Mouse (Mus musculus): ENCODE data around the gene Kcnn3.

Kcnn3 gene

DNA sequence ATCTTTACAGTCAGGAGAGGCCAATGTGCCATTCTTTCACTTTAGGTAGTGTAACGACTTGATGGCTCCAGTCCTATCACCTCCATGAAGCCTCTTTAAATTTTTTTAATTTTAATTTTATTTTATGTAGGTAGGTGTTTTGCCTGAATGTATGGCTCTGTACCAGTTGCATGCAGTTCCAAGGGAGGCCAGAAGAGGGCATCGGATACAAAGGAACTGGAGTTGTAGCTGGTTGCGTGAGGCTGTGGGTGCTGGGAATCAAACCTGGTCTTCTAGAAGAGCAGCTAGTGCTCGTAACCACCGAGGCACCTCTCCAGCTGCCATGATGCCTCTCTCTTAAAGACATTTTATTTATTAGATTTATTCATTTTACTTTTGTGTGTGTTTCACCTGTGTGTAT is 3.6 kb upstream of the Kcnn3 start:
- in situ Hi-C loops (cut with MboI, MseI), result no loop called here

DNA sequence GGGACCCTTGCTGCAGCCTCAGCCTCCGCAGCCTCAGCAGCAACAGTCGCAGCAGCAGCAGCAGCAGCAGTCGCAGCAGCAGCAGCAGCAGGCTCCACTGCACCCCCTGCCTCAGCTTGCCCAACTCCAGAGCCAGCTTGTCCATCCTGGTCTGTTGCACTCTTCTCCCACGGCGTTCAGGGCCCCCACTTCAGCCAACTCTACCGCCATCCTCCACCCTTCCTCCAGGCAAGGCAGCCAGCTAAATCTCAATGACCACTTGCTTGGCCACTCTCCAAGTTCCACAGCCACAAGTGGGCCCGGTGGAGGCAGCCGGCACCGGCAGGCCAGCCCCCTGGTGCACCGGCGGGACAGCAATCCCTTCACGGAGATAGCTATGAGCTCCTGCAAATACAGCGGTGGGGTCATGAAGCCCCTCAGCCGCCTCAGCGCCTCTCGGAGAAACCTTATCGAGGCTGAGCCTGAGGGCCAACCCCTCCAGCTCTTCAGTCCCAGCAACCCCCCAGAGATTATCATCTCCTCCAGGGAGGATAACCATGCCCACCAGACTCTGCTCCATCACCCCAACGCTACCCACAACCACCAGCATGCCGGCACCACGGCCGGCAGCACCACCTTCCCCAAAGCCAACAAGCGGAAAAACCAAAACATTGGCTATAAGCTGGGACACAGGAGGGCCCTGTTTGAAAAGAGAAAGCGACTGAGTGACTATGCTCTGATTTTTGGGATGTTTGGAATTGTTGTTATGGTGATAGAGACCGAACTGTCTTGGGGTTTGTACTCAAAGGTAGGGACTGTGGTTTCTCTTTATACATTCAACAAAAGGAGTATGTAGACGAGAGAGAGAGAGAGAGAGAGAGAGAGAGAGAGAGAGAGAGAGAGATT is 896 bp downstream of the Kcnn3 start:
- in situ Hi-C loops (cut with MboI, MseI), result no loop called here

DNA sequence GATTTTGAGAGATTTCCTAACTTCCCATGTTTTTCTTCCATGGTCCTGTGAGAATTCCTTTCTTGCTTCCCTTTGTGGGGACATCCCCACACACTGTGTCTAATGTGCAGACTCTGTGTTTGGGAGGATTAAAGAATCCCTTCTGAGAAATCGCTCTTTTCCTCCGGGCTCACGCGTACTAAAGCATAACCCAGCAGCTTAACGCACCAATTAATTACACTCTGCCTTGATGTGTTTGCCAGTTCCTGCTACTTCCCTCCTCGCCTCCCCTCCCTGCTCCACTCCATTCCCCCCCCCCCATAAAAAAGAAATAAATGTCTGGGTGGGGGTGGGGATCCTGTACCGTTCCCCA is 1.5 kb downstream of the Kcnn3 start:
- in situ Hi-C loops (cut with MboI, MseI), result no loop called here

DNA sequence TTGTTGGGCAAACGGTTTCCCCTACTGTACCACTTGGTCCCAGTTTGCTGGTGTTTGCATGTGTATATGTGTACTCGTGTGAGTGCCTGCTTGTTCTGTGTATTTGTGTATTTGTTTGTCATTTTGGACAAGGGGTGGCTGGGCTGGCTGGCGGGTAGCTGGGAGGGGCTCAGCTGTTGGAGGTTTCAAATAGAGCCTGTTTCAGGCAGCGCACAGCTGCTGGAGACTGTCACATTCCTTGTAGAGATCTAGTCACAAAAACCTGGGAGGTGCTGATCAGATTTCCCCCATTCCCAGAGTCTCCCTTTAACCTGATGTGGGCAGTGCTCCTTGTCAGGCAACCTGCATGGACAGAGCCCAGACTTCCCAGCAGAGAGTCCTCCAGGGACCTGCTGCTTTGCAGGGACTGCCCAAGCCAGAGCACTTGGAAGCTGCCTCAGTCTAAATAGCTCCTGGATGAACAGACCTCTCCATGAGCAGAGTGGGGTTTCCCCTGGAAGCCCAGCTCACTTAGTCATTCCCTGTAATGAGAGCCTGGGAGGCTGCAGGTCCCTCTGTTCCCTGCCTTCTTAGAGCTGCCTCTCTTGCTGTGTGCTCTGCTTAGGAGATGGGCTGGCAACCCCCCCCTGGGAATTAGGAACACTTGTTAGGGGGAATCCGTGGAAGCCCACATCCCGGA is 2.6 kb downstream of the Kcnn3 start:
- in situ Hi-C loops (cut with MboI, MseI), result no loop called here

DNA sequence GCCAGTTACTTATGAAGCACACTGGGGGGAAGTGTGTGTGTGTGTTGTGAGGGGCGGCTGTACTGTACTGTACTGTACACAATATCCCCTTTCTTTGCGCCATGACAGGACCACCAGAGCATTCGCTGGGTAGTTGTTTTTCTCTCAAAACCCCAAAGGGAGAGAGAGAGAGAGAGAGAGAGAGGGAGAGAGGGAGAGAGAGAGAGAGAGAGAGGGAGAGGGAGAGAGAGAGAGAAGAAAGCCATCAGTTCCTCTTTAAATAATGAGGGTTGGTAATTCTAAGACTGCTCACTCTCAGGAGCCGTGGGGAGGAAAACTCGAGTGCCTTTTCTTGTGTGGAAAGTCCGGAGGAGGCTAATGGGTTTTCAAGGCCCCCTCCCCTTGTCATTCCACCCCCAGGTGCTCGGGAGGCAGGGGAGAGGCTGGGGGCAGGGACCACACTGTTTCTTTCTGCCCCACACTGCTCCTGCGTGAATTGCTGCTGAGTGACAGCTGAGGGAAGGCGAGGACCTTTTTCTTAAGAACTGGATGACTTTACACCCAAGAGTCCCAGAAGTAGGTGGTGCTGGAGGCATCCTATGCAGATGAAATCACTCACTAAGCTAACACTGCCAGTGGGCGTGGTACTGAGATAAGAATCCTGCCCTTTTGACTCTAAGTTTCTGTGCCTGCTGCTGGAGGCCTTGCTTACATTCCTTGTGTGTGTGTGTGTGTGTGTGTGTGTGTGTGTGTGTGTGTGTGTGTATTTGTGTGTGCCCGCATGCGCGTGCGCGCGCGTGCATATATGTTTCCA is 6.5 kb downstream of the Kcnn3 start:
- in situ Hi-C loops (cut with MboI, MseI), result loop anchor here in 1 of 2 experiments (5.0 kb wide), 1 partner anchor 81 kb away; no protein-coding TSS in a partner anchor

DNA sequence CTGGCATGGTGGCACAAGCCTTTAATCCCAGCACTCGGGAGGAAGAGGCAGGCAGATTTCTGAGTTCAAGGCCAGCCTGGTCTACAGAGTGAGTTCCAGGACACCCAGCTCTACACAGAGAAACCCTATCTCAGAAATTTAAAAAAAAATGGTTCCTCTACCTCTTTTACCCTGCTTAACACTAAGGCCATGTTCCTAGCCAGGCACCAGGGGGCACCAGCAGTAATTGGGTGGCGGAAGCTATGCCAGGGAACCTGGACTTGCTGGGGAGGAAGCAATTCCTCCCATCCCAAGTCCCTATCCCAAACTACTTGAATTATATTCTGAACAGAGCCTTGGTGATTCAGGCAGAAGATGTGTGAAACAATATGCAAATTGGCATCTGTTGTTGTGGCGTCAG is 9.8 kb downstream of the Kcnn3 start:
- in situ Hi-C loops (cut with MboI, MseI), result loop anchor here (5.0 kb wide), 2 partner anchors 53 to 78 kb away; no protein-coding TSS in a partner anchor

DNA sequence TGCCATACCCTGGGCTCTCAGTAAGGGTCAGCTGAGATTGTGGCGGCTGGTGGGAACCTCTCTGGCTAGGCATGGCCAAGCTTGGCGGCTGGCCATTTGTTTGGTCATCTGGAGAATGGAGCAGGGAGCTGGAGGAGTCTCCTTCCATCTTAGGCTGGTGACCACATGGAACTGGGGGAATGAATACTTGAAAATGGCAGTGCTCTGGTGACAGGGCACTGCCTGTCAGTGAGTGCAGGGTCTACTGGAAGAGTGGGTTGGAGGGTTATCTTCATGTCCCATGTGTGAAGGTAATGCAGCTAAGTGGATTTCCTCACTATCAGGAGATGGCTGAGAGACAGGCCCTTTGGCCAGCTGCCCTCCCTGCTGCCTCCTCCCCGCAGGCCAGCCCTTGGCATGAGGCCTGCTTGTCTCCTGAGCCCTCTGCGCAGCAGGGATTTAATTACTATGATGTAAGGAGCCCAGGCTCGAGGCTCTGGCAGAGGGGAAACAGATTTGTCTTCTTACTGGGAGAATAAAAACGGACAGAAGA is 14.7 kb downstream of the Kcnn3 start:
- in situ Hi-C loops (cut with MboI, MseI), result loop anchor here in 1 of 2 experiments (5.0 kb wide), 1 partner anchor 48 kb away; no protein-coding TSS in a partner anchor

DNA sequence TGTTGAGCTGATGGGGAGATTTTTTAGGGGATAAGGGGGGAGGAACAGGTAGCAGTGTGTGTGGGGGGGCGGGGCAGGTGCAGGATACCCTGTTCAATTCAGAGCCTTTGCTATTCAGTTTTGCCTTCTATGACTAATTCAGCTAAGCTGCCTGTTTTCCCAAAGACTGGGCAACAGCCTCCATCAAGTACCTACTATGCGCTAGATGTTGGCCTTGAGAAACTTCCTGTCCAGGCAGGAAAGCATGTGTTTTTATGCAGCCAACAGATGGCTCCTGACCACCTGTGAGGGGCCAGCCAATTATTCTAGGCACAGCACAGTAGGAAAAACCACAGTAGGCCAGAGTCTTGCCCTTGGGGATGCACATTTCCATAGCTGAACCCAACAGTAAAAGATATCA is 15.2 kb downstream of the Kcnn3 start:
- in situ Hi-C loops (cut with MboI, MseI), result no loop called here

DNA sequence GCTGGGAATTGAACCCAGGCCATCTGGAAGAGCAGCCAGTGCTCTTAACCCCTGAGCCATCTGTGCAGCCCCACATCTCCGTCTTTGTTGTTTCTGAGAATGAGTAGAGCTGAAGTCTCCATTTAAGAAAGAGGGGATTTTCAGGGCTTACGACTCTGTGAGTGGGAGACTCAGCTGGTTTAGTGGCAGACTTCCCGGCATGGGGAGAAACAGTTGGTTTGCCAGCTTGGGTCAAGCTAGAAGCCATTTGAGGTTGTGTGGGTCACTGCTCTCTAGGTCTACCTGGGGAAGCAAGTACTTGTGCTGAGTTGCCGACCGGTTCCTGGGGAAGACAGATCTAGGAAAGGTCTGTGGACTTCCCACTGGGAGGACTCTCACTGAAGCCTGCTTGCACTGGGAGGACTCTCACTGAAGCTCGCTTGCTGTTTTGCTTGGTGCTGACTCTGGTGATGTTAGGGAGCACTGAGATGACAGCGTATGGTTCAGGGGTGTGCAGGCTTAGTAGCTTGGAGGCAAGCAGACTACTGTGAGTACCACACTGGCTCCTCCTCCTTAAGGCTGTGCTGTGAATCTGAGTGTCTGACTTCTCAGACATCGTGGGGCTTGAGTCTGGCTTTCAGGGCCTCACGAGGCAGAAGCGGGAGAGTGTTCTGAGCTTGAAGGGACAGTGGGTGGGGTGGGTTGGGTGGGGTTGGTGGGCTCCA is 19.2 kb downstream of the Kcnn3 start:
- in situ Hi-C loops (cut with MboI, MseI), result no loop called here

DNA sequence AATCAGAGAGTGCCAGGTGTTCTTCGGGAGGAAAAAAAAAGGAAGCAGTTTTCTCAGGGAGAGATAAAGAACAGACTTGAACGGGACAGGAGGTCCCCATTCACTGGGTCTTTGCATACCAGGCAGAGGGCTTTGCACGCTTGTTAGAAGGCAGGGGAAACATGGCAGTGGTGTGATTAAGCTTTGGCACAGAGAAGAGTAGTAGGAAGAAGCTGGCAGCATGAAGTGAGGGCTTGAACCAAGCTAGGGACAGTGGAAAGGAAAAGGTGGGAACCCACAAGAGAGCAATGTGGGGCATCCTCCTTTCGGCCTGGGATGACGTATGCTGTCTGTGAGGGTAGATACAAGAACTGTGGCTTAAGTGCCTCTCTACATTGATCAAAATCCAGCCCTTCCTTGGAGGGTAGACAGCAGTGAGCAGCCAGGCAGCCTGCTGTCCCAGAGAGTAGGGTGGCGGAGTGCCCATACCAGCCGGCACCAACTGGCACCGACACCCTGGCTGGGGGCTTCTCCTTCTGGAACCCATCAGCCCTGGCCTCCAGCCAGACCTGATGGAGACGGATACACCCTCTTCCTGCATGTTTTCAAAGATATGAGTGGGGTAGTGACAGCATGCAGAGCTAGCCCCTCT is 19.9 kb downstream of the Kcnn3 start:
- in situ Hi-C loops (cut with MboI, MseI), result no loop called here

DNA sequence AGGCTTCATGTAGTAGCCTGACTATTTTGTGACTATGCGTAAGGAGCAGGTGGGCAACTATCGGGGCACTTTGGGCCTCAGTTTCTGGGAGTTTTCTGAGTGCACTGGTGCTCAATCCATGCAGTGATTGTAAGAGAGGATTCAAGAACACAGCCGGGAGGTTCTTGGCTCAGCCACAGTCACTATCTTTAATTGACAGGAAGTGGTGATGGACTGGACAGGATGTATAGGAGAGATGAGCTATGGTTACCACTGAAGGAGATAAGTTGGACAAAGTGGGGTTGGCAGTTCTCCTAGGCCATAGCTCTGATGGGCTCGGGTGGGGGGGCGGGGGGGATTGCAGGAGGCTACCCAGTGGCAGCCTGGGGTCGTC is 20.4 kb downstream of the Kcnn3 start:
- in situ Hi-C loops (cut with MboI, MseI), result no loop called here

DNA sequence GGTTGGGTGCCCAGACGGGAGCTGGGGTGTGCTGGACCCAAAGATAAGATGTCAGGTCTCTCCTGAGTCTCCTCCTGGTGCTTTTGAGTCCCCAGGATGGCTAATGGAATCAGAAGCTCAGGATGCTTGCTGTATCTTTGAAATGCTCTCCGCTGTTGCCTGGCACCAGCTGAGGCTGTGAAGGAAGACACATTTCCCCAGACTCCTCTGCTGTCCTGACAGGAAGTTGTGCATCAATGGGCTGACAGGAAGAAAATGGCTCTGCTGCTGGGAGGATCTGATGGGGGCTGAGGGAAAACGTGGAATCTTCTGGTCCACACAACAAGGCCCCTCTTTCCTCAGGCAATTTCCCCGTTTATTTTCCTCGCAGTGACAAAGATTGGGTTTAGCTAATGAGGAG is 27.0 kb downstream of the Kcnn3 start:
- in situ Hi-C loops (cut with MboI, MseI), result no loop called here

DNA sequence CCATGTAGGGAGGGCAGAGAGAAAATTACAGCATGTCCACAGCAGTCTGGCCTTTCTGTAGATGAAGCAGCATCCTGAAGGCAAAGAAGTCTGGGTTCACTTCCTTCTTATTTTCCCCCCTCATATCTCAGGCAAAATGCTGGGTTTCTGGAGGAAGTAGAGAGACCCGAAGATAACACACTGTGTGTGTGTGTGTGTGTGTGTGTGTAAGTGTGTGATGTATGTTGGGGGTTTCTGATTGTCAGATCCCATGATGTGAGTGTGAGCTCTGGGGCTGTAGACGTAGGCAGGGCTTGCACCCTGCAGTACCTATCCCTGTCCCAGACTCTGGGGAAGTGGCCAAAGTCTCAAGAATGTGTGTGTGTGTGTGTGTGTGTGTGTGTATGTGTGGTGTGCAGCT is 28.8 kb downstream of the Kcnn3 start:
- in situ Hi-C loops (cut with MboI, MseI), result no loop called here

DNA sequence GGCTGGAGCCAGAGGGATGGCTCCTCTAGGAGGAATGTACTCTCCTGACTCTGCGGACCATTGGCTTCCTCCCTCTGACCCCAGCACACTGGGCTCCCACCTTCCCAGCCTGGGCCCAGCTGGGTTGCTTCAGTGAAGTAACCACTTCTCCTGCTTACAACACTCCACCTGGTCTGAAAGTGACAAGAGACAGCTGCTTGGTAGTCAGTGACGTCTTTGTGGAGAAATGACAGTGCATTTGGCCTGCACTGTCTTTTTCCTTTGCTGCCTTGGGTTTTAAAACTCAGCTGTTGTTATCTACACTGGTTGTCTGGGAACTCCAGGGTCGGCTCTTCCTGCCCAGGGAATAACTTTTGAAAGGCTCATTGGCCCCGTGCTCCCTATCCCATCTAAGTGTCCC is 29.5 kb downstream of the Kcnn3 start:
- in situ Hi-C loops (cut with MboI, MseI), result no loop called here

DNA sequence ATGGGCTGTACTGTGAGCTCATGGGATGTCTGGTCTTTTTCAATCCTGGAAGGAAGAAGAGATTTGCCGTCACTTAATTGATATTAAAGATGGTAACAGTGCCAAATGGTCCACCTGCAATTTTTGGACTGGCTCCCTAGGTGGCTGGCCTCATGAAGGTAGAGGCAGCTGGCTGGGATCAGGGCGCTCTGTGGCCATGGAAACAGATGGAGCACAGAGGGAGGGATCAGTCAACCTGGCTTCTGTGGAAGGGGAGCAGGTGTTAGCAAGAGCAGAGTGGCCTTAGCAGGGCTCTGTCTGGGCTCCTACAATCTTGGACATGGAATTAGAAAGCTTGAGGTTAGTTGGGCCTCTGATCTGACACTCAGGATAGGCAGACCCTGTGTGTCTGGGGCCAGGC is 31.9 kb downstream of the Kcnn3 start:
- in situ Hi-C loops (cut with MboI, MseI), result no loop called here

DNA sequence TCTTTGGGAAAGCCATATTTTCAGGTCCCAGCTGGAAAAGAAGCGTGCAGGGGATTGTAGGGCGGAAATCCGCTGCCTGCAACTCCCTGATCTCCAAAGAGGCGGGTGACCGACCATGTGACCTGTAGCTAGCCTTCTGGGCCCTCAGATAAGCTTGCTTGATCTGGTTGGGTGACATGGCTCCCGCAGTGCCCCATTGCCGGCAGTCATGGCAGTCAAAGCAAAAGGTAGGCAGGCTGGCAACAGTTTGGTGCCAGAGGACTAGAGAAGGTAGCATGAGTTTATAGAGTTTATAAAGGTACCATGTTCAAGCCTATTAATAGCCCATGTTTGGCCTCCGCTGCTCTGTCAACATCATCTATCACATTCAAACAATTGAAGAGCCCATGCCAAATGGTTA is 33.5 kb downstream of the Kcnn3 start:
- in situ Hi-C loops (cut with MboI, MseI), result no loop called here

DNA sequence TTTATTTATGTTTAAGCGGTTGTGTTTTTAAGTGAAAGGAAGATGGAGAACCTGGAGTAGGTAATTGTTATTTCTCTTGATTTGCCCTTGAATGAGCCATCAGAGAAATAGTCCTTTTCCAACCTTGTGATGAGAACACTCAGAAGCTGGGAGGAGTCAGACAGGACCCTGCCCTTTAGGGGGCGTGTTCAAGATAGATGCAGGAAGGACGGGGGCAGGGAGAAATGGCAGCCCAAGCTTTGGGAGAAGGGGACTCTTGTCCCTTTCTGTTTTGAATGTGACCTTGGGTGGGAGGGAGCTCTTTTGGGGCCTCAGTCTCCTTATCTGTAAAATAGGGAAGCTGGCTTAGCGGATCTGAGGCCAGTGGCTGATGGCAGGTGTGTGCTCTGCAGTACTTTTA is 34.0 kb downstream of the Kcnn3 start:
- in situ Hi-C loops (cut with MboI, MseI), result no loop called here

DNA sequence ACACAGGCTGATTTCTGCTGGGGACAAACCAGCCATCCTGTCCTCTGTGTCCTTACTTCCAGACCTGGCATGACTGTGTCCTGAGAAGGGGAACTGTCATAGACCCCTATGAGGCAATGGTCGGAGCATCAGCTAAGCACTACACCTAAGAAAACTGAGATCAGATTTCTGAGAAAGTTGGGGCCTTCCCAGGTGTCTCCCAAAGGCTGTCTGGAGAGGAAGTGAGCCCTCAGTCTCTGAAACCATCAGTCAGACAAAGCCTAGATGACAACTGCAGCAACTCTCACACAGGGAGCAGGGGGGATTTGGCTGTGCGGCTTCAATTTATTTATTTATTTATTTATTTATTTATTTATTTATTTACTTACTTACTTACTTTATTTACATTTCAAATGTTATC is 34.6 kb downstream of the Kcnn3 start:
- in situ Hi-C loops (cut with MboI, MseI), result no loop called here

DNA sequence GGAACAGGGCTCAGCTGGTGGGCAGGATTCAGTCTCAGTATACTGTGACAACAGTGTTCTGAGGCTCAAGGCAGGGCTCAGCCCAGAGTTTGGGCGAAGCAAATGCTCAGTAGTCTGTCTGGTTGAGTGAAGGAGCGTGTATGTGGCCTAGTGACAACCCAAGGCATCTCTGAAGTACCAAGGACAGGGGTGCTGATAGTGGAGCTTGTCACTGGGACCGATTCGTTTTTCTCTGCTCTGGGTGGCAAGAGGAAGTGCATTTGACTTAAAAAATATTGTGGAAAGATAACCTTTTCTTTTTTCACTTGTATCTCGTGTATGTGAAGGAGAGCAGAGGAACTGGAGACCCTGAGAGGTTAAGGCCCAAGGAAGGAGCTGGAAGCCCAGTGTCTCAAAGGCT is 37.8 kb downstream of the Kcnn3 start:
- in situ Hi-C loops (cut with MboI, MseI), result no loop called here

DNA sequence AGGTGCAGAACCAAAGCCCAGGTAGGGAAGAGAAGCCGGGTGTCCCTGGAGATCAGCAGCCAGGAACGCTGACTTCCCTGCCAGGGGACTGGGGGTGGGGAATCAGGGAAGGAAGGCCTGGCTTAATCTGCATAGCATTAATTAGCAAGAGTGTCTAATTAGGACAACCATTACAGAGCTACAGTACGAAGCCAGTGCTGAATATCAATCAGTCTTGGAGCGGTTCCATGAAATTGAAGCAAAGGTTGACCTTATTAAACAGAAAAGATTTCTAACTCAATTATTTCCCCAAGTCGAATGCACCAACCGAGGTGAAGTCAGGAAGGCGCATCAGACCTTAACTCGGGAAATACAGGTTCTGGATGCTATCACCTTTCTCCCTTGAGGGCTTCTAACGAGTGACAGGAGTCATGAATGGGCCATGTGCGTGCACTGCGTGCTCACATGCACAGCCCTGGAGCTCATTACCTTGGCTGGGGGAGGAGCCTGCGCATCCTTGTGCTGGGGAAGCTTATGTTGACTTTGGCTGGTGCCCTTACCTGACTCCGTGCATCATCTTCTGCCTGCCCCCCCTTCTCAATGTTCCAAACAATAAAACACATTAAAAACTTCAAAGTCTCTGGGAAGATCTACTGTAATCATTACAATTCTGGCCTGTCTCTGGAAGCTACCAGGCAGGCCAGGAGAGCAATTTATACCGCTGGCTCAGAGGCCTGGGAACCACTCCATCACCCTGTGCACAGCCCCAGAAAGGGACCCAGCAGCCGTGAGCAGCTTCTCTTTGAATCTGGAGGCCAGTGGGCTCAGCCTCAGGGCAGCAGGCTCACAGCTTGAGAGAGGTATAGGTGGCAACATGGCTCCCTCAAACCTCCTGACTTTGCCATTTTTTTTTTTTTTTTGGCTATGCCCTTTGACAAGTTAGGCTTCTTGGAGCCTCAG is 39.3 kb downstream of the Kcnn3 start:
- in situ Hi-C loops (cut with MboI, MseI), result no loop called here
